8 mouse cellular contexts compared by ENCODE assay signal in the genomic region with DNA sequence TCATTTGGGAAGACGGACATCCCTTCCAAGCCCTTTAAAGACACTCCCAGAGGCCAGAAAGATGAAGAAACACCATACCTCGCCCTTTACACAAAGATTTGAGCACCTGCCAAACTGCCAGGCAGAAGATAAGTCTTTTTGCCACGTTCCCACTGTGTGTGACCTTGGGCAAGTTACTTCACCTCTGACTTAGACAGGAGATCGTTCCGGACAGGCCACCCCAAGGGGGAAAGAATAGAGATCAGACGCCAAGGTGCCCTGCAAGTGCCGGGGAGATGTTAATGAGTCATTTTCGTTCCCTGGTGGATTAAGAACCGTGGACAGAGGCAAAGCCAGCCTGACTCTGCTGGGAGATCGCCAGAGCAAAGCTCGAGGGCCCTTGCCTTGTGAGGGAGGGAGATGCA. TPM values are rescaled to one million over a fixed set of nuclear protein-coding genes. Genes with fewer than 3 reads are reported as not detected.
DNase-seq lines count a peak whose midpoint lies in the region; ATAC-seq lines count a peak whose summit lies in the region.

No protein-coding gene starts in this region.

- peak; percentile 45 for DNase-seq in gastrocnemius, adult 18-20 months (ENCODE audit: low spot score)
- DNase-seq in gastrocnemius, postnatal 25 days: no peak
- DNase-seq in retina, postnatal 1 day: peak; percentile 38
- no peak for DNase-seq in frontal cortex, postnatal 25 days (ENCODE audit: low spot score in 2 of 2)

- H3K27ac ChIP-seq in brown adipose tissue, adult 24 weeks (replicated peaks; ENCODE audit: low read depth, low read length): peak overlapping the region; percentile 73
- H3K27ac ChIP-seq in forebrain, embryonic 16.5 days (ENCODE audit: low read length): no peak overlapping the region
- peak overlapping the region; percentile 92; the same call in 1 of the 2 replicates for H3K27ac ChIP-seq in hindbrain, embryonic 16.5 days (ENCODE audit: low read depth, low read length)
- H3K27ac ChIP-seq in liver, embryonic 16.5 days (ENCODE audit: low read length): no peak overlapping the region

- H3K4me2 ChIP-seq in forebrain, embryonic 16.5 days (ENCODE audit: low read length): peak overlapping the region; percentile 60
- peak overlapping the region; percentile 84 for H3K4me2 ChIP-seq in hindbrain, embryonic 16.5 days (ENCODE audit: low read length)
- H3K4me2 ChIP-seq in liver, embryonic 16.5 days (ENCODE audit: low read depth, low read length): peak overlapping the region; percentile 68; the same call in 1 of the 2 replicates

- 0% methylated on average over 11 of the region's 11 CpGs for WGBS in forebrain, embryonic 16.5 days
- under 1% methylated on average over 11 of the region's 11 CpGs for WGBS in hindbrain, embryonic 16.5 days
- WGBS in liver, embryonic 16.5 days (ENCODE audit: insufficient replicate concordance): 5% methylated on average over 11 of the region's 11 CpGs

- H3K9ac ChIP-seq in forebrain, embryonic 16.5 days (replicated peaks; ENCODE audit: low read depth, low read length): peak overlapping the region; percentile 85
- H3K9ac ChIP-seq in hindbrain, embryonic 16.5 days (ENCODE audit: low read depth, low read length): peak overlapping the region; percentile 87
- no peak overlapping the region for H3K9ac ChIP-seq in liver, embryonic 16.5 days (ENCODE audit: low read depth, low read length)

- peaks cover 12% of the 10 kb centered on the region for H3K4me1 ChIP-seq in brown adipose tissue, adult 24 weeks (ENCODE audit: control insufficient read depth, insufficient read depth, insufficient read length, low read length)
- peaks cover 22% of the 10 kb centered on the region for H3K4me1 ChIP-seq in forebrain, embryonic 16.5 days (replicated peaks; ENCODE audit: control insufficient read depth, insufficient read depth, low read length)
- H3K4me1 ChIP-seq in hindbrain, embryonic 16.5 days (ENCODE audit: control insufficient read depth, insufficient read depth, low read depth, low read length): peaks cover 29% of the 10 kb centered on the region
- peaks cover 3% of the 10 kb centered on the region; the same call in 1 of the 2 replicates for H3K4me1 ChIP-seq in liver, embryonic 16.5 days (ENCODE audit: control insufficient read depth, low read depth, low read length)

- peaks cover 2% of the 10 kb centered on the region; the same call in 1 of the 2 replicates for H3K36me3 ChIP-seq in forebrain, embryonic 16.5 days (ENCODE audit: control insufficient read depth, insufficient read depth)
- H3K36me3 ChIP-seq in hindbrain, embryonic 16.5 days (ENCODE audit: control insufficient read depth, insufficient read depth, low read length): peaks cover 7% of the 10 kb centered on the region; the same call in 1 of the 2 replicates
- peaks cover 5% of the 10 kb centered on the region; the same call in 1 of the 2 replicates for H3K36me3 ChIP-seq in liver, embryonic 16.5 days (ENCODE audit: control insufficient read depth, insufficient read depth)

- H3K27me3 ChIP-seq in forebrain, embryonic 16.5 days (replicated peaks; ENCODE audit: control insufficient read depth, insufficient read depth, low read length): no peaks in the 10 kb centered on the region
- no peaks in the 10 kb centered on the region for H3K27me3 ChIP-seq in hindbrain, embryonic 16.5 days (replicated peaks; ENCODE audit: control insufficient read depth, insufficient read depth, low read length)
- peaks cover 51% of the 10 kb centered on the region for H3K27me3 ChIP-seq in liver, embryonic 16.5 days (ENCODE audit: control insufficient read depth, insufficient read depth, low read depth, low read length)

- no peaks in the 10 kb centered on the region for H3K9me3 ChIP-seq in forebrain, embryonic 16.5 days (ENCODE audit: control insufficient read depth, low read length)
- no peaks in the 10 kb centered on the region for H3K9me3 ChIP-seq in hindbrain, embryonic 16.5 days (ENCODE audit: control insufficient read depth, low read length)
- no peaks in the 10 kb centered on the region for H3K9me3 ChIP-seq in liver, embryonic 16.5 days (replicated peaks; ENCODE audit: control insufficient read depth, low read length)

- ATAC-seq in forebrain, embryonic 16.5 days: no peak
- ATAC-seq in hindbrain, embryonic 16.5 days: no peak
- no peak for ATAC-seq in liver, embryonic 16.5 days (ENCODE audit: low read depth)

- peak overlapping the region; percentile 69 for H3K4me3 ChIP-seq in brown adipose tissue, adult 24 weeks (ENCODE audit: insufficient read depth, low read depth, low read length)
- H3K4me3 ChIP-seq in forebrain, embryonic 16.5 days (replicated peaks; ENCODE audit: low read length): peak overlapping the region; percentile 82
- peak overlapping the region; percentile 56 for H3K4me3 ChIP-seq in hindbrain, embryonic 16.5 days (ENCODE audit: low read length)
- no peak overlapping the region; the same call in 1 of the 2 replicates for H3K4me3 ChIP-seq in liver, embryonic 16.5 days (ENCODE audit: low read depth, low read length)

RNA-seq across cellular contexts. Expression of a gene that starts 0.7 kb away (rescaled TPM):
- 1 to 10 TPM; 3.3 to 6.8 TPM for total RNA-seq in gastrocnemius, adult 18-20 months (2021)
- total RNA-seq in gastrocnemius, postnatal 25 days (2021): 1 to 10 TPM; 4.6 to 4.9 TPM
- 27.4 and 29.8 TPM in 2 replicates for polyA plus RNA-seq in brown adipose tissue, adult 24 weeks (2012; ENCODE audit: insufficient read depth, insufficient read length, missing spikeins)
- polyA plus RNA-seq in forebrain, embryonic 16.5 days (2015; fragmentation: Nextera tagmentation; extraction: Ambion mirVana): 5.7 and 6.0 TPM in 2 replicates
- polyA plus RNA-seq in hindbrain, embryonic 16.5 days (2015; fragmentation: Nextera tagmentation; extraction: Ambion mirVana): 7.2 and 7.8 TPM in 2 replicates
- 0.84 and 1.1 TPM in 2 replicates for polyA plus RNA-seq in liver, embryonic 16.5 days (2015; fragmentation: Nextera tagmentation; extraction: Ambion mirVana)

RNA-seq across cellular contexts. Expression of a gene that starts 35.7 kb away (rescaled TPM):
- total RNA-seq in gastrocnemius, adult 18-20 months (2021): 10 to 100 TPM; 47.7 to 52.4 TPM
- 10 to 100 TPM; 48.9 to 53.5 TPM for total RNA-seq in gastrocnemius, postnatal 25 days (2021)
- polyA plus RNA-seq in brown adipose tissue, adult 24 weeks (2012; ENCODE audit: insufficient read depth, insufficient read length, missing spikeins): 40.7 and 57.4 TPM in 2 replicates
- 39.0 and 40.6 TPM in 2 replicates for polyA plus RNA-seq in forebrain, embryonic 16.5 days (2015; fragmentation: Nextera tagmentation; extraction: Ambion mirVana)
- polyA plus RNA-seq in hindbrain, embryonic 16.5 days (2015; fragmentation: Nextera tagmentation; extraction: Ambion mirVana): 29.7 and 31.4 TPM in 2 replicates
- 14.5 and 15.9 TPM in 2 replicates for polyA plus RNA-seq in liver, embryonic 16.5 days (2015; fragmentation: Nextera tagmentation; extraction: Ambion mirVana)

RNA-seq across cellular contexts. Expression of a gene that starts 36.9 kb away (rescaled TPM):
- under 1 TPM; 0.41 to 0.50 TPM for total RNA-seq in gastrocnemius, adult 18-20 months (2021)
- under 1 TPM; 0.41 to 0.86 TPM for total RNA-seq in gastrocnemius, postnatal 25 days (2021)
- 0.75 and 1.1 TPM in 2 replicates for polyA plus RNA-seq in brown adipose tissue, adult 24 weeks (2012; ENCODE audit: insufficient read depth, insufficient read length, missing spikeins)
- polyA plus RNA-seq in forebrain, embryonic 16.5 days (2015; fragmentation: Nextera tagmentation; extraction: Ambion mirVana): 0.35 and 0.38 TPM in 2 replicates
- polyA plus RNA-seq in hindbrain, embryonic 16.5 days (2015; fragmentation: Nextera tagmentation; extraction: Ambion mirVana): 0.15 and 0.22 TPM in 2 replicates
- polyA plus RNA-seq in liver, embryonic 16.5 days (2015; fragmentation: Nextera tagmentation; extraction: Ambion mirVana): 0.15 and 0.18 TPM in 2 replicates

Comparison
In these comparisons a context has a peak if more than half of its experiments do, and no peak if none do; other contexts are left out.
1. DNase-seq: peak in gastrocnemius, adult 18-20 months (single experiment) and retina, postnatal 1 day (single experiment); none in gastrocnemius, postnatal 25 days (single experiment) and frontal cortex, postnatal 25 days (0 of 2).
2. H3K27ac ChIP-seq: peak in brown adipose tissue, adult 24 weeks (single experiment) and hindbrain, embryonic 16.5 days (single experiment); none in forebrain, embryonic 16.5 days (single experiment) and liver, embryonic 16.5 days (single experiment).
3. Peak in every context shown above with its lines, with median percentiles within 50 percentile points of each other: H3K4me2 ChIP-seq.